Comparison of ENCODE assay signal across 8 mouse cellular contexts in genomic region chr2:163735980-163736379, GRCm38 (mm10). TPM values are rescaled to one million over a fixed set of nuclear protein-coding genes. Genes with fewer than 3 reads are reported as not detected.
DNase-seq lines count a peak whose midpoint lies in the region; ATAC-seq and TF ChIP-seq lines count a peak whose summit lies in the region.

No protein-coding gene starts in this region.

- no peaks in the 10 kb centered on the region for H3K27me3 ChIP-seq in stomach, embryonic 16.5 days (ENCODE audit: control insufficient read depth, insufficient read depth, low read length)
- no peaks in the 10 kb centered on the region for H3K27me3 ChIP-seq in stomach, postnatal 0 days (ENCODE audit: control insufficient read depth, insufficient read depth, low read length)
- H3K27me3 ChIP-seq in heart, embryonic 14.5 days (ENCODE audit: control insufficient read depth, insufficient read depth, low read length), result no peaks in the 10 kb centered on the region
- no peaks in the 10 kb centered on the region for H3K27me3 ChIP-seq in hindbrain, embryonic 14.5 days (ENCODE audit: control insufficient read depth, insufficient read depth, low read length)

- H3K36me3 ChIP-seq in stomach, embryonic 16.5 days (ENCODE audit: control insufficient read depth, insufficient read depth, low read length), result no peaks in the 10 kb centered on the region
- peaks cover 4% of the 10 kb centered on the region; the same call in 1 of the 2 replicates for H3K36me3 ChIP-seq in stomach, postnatal 0 days (ENCODE audit: control insufficient read depth, insufficient read depth, low read length)
- H3K36me3 ChIP-seq in heart, embryonic 14.5 days (ENCODE audit: control insufficient read depth, insufficient read depth, low read length), result peaks cover 15% of the 10 kb centered on the region
- no peaks in the 10 kb centered on the region for H3K36me3 ChIP-seq in hindbrain, embryonic 14.5 days (replicated peaks; ENCODE audit: control insufficient read depth, insufficient read depth)

- no peak overlapping the region for H3K4me2 ChIP-seq in stomach, embryonic 16.5 days (ENCODE audit: low read depth, low read length)
- H3K4me2 ChIP-seq in stomach, postnatal 0 days (replicated peaks; ENCODE audit: low read depth), result no peak overlapping the region
- H3K4me2 ChIP-seq in heart, embryonic 14.5 days (ENCODE audit: low read length), result no peak overlapping the region
- H3K4me2 ChIP-seq in hindbrain, embryonic 14.5 days (replicated peaks), result no peak overlapping the region

- peak; percentile 42; the same call in 1 of the 2 replicates for ATAC-seq in stomach, embryonic 16.5 days (ENCODE audit: insufficient read depth, low FRiP score)
- no peak for ATAC-seq in stomach, postnatal 0 days (ENCODE audit: low FRiP score, low TSS enrichment)
- peak; percentile 73; the same call in 1 of the 2 replicates for ATAC-seq in heart, embryonic 14.5 days (ENCODE audit: insufficient number of reproducible peaks, insufficient read depth, low FRiP score, low read depth)
- ATAC-seq in hindbrain, embryonic 14.5 days (ENCODE audit: low FRiP score), result no peak

- no peak overlapping the region for H3K27ac ChIP-seq in stomach, embryonic 16.5 days (ENCODE audit: low read length)
- H3K27ac ChIP-seq in stomach, postnatal 0 days (replicated peaks), result no peak overlapping the region
- 0 out of 4 replicates have a peak overlapping the region, but pooled peaks of 1 of the 2 experiments have one; percentile 10 for H3K27ac ChIP-seq in heart, embryonic 14.5 days (replicated peaks in 1 of 2; ENCODE audit: control insufficient read depth in 1 of 2, insufficient read depth in 1 of 2, low read depth in 2 of 2, low read length in 2 of 2)
- H3K27ac ChIP-seq in hindbrain, embryonic 14.5 days, result no peak overlapping the region

- no peak for DNase-seq in stomach, postnatal 0 days (ENCODE audit: low spot score)
- peak; percentile 75 to 88 for DNase-seq in kidney, postnatal 25 days
- DNase-seq in skeletal muscle tissue, adult 2 months (ENCODE audit: low read depth, low spot score), result peak; percentile 48
- DNase-seq in ovary, postnatal 14 days (ENCODE audit: low spot score), result no peak
- DNase-seq in hindbrain, embryonic 14.5 days (ENCODE audit: low spot score), result no peak
- no peak for DNase-seq in cerebellum, postnatal 14 days

- TF ChIP-seq CTCF in stomach, postnatal 0 days (IDR thresholded peaks at IDR 0.05; ENCODE audit: low read depth), result no peak

- H3K9me3 ChIP-seq in stomach, embryonic 16.5 days (replicated peaks; ENCODE audit: control insufficient read depth, low read length), result no peaks in the 10 kb centered on the region
- H3K9me3 ChIP-seq in stomach, postnatal 0 days (ENCODE audit: control insufficient read depth, low read length), result no peaks in the 10 kb centered on the region
- H3K9me3 ChIP-seq in heart, embryonic 14.5 days (ENCODE audit: control insufficient read depth, low read length), result no peaks in the 10 kb centered on the region
- no peaks in the 10 kb centered on the region for H3K9me3 ChIP-seq in hindbrain, embryonic 14.5 days (ENCODE audit: control insufficient read depth, low read length)

- peaks cover 6% of the 10 kb centered on the region; the same call in 1 of the 2 replicates for H3K4me1 ChIP-seq in stomach, embryonic 16.5 days (ENCODE audit: control insufficient read depth, insufficient read depth, low read length)
- H3K4me1 ChIP-seq in stomach, postnatal 0 days (replicated peaks; ENCODE audit: control insufficient read depth, insufficient read depth), result no peaks in the 10 kb centered on the region
- peaks cover 15 to 24% of the 10 kb centered on the region in 2 experiments for H3K4me1 ChIP-seq in heart, embryonic 14.5 days (ENCODE audit: control insufficient read depth in 2 of 2, insufficient read depth in 2 of 2, low read length in 2 of 2)
- H3K4me1 ChIP-seq in hindbrain, embryonic 14.5 days (replicated peaks; ENCODE audit: control insufficient read depth, insufficient read depth, low read length), result no peaks in the 10 kb centered on the region

- TF ChIP-seq EP300 in stomach, postnatal 0 days (optimal IDR thresholded peaks at IDR 0.05), result no peak

- WGBS in stomach, embryonic 16.5 days, result 55% methylated on average over 6 of the region's 6 CpGs
- WGBS in stomach, postnatal 0 days, result 56% methylated on average over 6 of the region's 6 CpGs
- WGBS in heart, embryonic 14.5 days, result 24% methylated on average over 6 of the region's 6 CpGs
- 70% methylated on average over 6 of the region's 6 CpGs for WGBS in hindbrain, embryonic 14.5 days

- no peak overlapping the region for H3K9ac ChIP-seq in stomach, embryonic 16.5 days (ENCODE audit: low read length)
- no peak overlapping the region for H3K9ac ChIP-seq in stomach, postnatal 0 days (ENCODE audit: low read length)
- H3K9ac ChIP-seq in heart, embryonic 14.5 days (ENCODE audit: low read length), result no peak overlapping the region
- H3K9ac ChIP-seq in hindbrain, embryonic 14.5 days, result no peak overlapping the region

- H3K4me3 ChIP-seq in stomach, embryonic 16.5 days (replicated peaks; ENCODE audit: low read length), result no peak overlapping the region
- no peak overlapping the region for H3K4me3 ChIP-seq in stomach, postnatal 0 days (ENCODE audit: low read depth, low read length)
- H3K4me3 ChIP-seq in heart, embryonic 14.5 days (ENCODE audit: control insufficient read depth in 1 of 2, insufficient read depth in 1 of 2, low read depth in 1 of 2, low read length in 2 of 2), result no peak overlapping the region
- no peak overlapping the region for H3K4me3 ChIP-seq in hindbrain, embryonic 14.5 days (replicated peaks; ENCODE audit: low read length)

RNA-seq across cellular contexts. Expression of gene Ada, which starts 14.1 kb away (rescaled TPM):
- polyA plus RNA-seq in stomach, embryonic 16.5 days (2015; fragmentation: Nextera tagmentation; extraction: Ambion mirVana), result 5.2 and 5.4 TPM in 2 replicates
- polyA plus RNA-seq in stomach, postnatal 0 days (2015; fragmentation: Nextera tagmentation; extraction: Ambion mirVana), result 9.7 and 13.6 TPM in 2 replicates
- polyA plus RNA-seq in heart, embryonic 14.5 days (2014; fragmentation: Nextera tagmentation; extraction: Ambion mirVana), result 2.3 and 4.0 TPM in 2 replicates
- 3.0 and 3.3 TPM in 2 replicates for polyA plus RNA-seq in hindbrain, embryonic 14.5 days (2014; fragmentation: Nextera tagmentation; extraction: Ambion mirVana)

Comparison
In these comparisons a context has a peak if more than half of its experiments do, and no peak if none do; other contexts are left out.
1. ATAC-seq: peak in stomach, embryonic 16.5 days (single experiment) and heart, embryonic 14.5 days (single experiment); none in stomach, postnatal 0 days (single experiment) and hindbrain, embryonic 14.5 days (single experiment).
2. DNase-seq: peak in kidney, postnatal 25 days (2 of 2) and skeletal muscle tissue, adult 2 months (single experiment); none in stomach, postnatal 0 days (single experiment), ovary, postnatal 14 days (single experiment), hindbrain, embryonic 14.5 days (single experiment) and cerebellum, postnatal 14 days (0 of 2).